Mouse (Mus musculus): Measurements from ENCODE around the gene Slc24a3. TPM values are rescaled to one million over a fixed set of nuclear protein-coding genes. Genes with fewer than 3 reads are reported as not detected.
A peak's percentile ranks its signal among the peaks of the same experiment; 100 is the strongest.

The Slc24a3 gene
- polyA plus RNA-seq, 1 experiment from 2014 or later = 21.5 TPM

- no peaks in the 10 kb centered on the region for H3K4me1 ChIP-seq (replicated peaks; ENCODE audit: control insufficient read depth, insufficient read depth, low read length)
- no peak for ATAC-seq (ENCODE audit: low FRiP score)
- DNase-seq (ENCODE audit: low spot score) = no peak
- no peak overlapping the region for H3K4me2 ChIP-seq (replicated peaks)
- H3K9me3 ChIP-seq (ENCODE audit: control insufficient read depth, low read length) = no peaks in the 10 kb centered on the region
- no peak overlapping the region for H3K9ac ChIP-seq
- no peak overlapping the region for H3K27ac ChIP-seq
- no peaks in the 10 kb centered on the region for H3K36me3 ChIP-seq (replicated peaks; ENCODE audit: control insufficient read depth, insufficient read depth)
- WGBS = 73% methylated on average over 2 of the region's 2 CpGs
- H3K27me3 ChIP-seq (ENCODE audit: control insufficient read depth, insufficient read depth, low read length) = no peaks in the 10 kb centered on the region
- no peak overlapping the region for H3K4me3 ChIP-seq (replicated peaks; ENCODE audit: low read length)
These were observed 387.2 kb downstream of the Slc24a3 start for GRCm38 (mm10) chr2:145554722-145555252.

- Histone ChIP-seq H3K9me3 (ENCODE audit: control insufficient read depth, low read length) (no peaks in the 10 kb centered on the region), H3K4me1 (replicated peaks; ENCODE audit: control insufficient read depth, insufficient read depth, low read length) (no peaks in the 10 kb centered on the region), H3K9ac (no peak overlapping the region), H3K27me3 (ENCODE audit: control insufficient read depth, insufficient read depth, low read length) (no peaks in the 10 kb centered on the region), H3K27ac (no peak overlapping the region), H3K4me3 (replicated peaks; ENCODE audit: low read length) (no peak overlapping the region), H3K36me3 (replicated peaks; ENCODE audit: control insufficient read depth, insufficient read depth) (no peaks in the 10 kb centered on the region), H3K4me2 (replicated peaks) (no peak overlapping the region)
- ATAC-seq (ENCODE audit: low FRiP score) (no peak), DNase-seq (ENCODE audit: low spot score) (no peak)
- WGBS = 83% methylated on average over 2 of the region's 2 CpGs
These were observed 388.2 kb downstream of the Slc24a3 start for GRCm38 (mm10) chr2:145555713-145556112.

GRCm38 (mm10) chr2:145557361-145557931, 389.9 kb downstream of the Slc24a3 start:
- WGBS = 52% methylated on average over 1 of the region's 1 CpGs

GRCm38 (mm10) chr2:145562493-145562892, 394.9 kb downstream of the Slc24a3 start:
- Histone ChIP-seq H3K9ac (no peak overlapping the region), H3K4me1 (replicated peaks; ENCODE audit: control insufficient read depth, insufficient read depth, low read length) (no peaks in the 10 kb centered on the region), H3K9me3 (ENCODE audit: control insufficient read depth, low read length) (no peaks in the 10 kb centered on the region), H3K27me3 (ENCODE audit: control insufficient read depth, insufficient read depth, low read length) (no peaks in the 10 kb centered on the region), H3K36me3 (replicated peaks; ENCODE audit: control insufficient read depth, insufficient read depth) (no peaks in the 10 kb centered on the region), H3K4me2 (replicated peaks) (no peak overlapping the region), H3K27ac (no peak overlapping the region), H3K4me3 (replicated peaks; ENCODE audit: low read length) (no peak overlapping the region)
- DNase-seq (ENCODE audit: low spot score) (no peak), ATAC-seq (ENCODE audit: low FRiP score) (no peak)

More at GRCm38 (mm10) chr2:145557361-145557931, 389.9 kb downstream of the Slc24a3 start:
- H3K4me1 ChIP-seq (replicated peaks; ENCODE audit: control insufficient read depth, insufficient read depth, low read length) = no peaks in the 10 kb centered on the region
- H3K27me3 ChIP-seq (ENCODE audit: control insufficient read depth, insufficient read depth, low read length) = no peaks in the 10 kb centered on the region
- H3K27ac ChIP-seq = no peak overlapping the region
- H3K4me2 ChIP-seq (replicated peaks) = no peak overlapping the region
- no peak overlapping the region for H3K4me3 ChIP-seq (replicated peaks; ENCODE audit: low read length)
- H3K36me3 ChIP-seq (replicated peaks; ENCODE audit: control insufficient read depth, insufficient read depth) = no peaks in the 10 kb centered on the region
- no peak overlapping the region for H3K9ac ChIP-seq
- H3K9me3 ChIP-seq (ENCODE audit: control insufficient read depth, low read length) = no peaks in the 10 kb centered on the region
- ATAC-seq (ENCODE audit: low FRiP score) (no peak), DNase-seq (ENCODE audit: low spot score) (peak; percentile 55)

- Histone ChIP-seq H3K27me3 (ENCODE audit: control insufficient read depth, insufficient read depth, low read length) (no peaks in the 10 kb centered on the region), H3K36me3 (replicated peaks; ENCODE audit: control insufficient read depth, insufficient read depth) (no peaks in the 10 kb centered on the region), H3K9me3 (ENCODE audit: control insufficient read depth, low read length) (no peaks in the 10 kb centered on the region), H3K4me1 (replicated peaks; ENCODE audit: control insufficient read depth, insufficient read depth, low read length) (no peaks in the 10 kb centered on the region), H3K4me3 (replicated peaks; ENCODE audit: low read length) (no peak overlapping the region), H3K27ac (no peak overlapping the region), H3K4me2 (replicated peaks) (no peak overlapping the region), H3K9ac (no peak overlapping the region)
- ATAC-seq (ENCODE audit: low FRiP score) (no peak), DNase-seq (ENCODE audit: low spot score) (no peak)
- 81% methylated on average over 8 of the region's 8 CpGs for WGBS
These were observed 397.0 kb downstream of the Slc24a3 start for GRCm38 (mm10) chr2:145564596-145564995.

- Histone ChIP-seq H3K9ac (no peak overlapping the region), H3K27me3 (ENCODE audit: control insufficient read depth, insufficient read depth, low read length) (no peaks in the 10 kb centered on the region), H3K4me2 (replicated peaks) (no peak overlapping the region), H3K4me1 (replicated peaks; ENCODE audit: control insufficient read depth, insufficient read depth, low read length) (no peaks in the 10 kb centered on the region), H3K9me3 (ENCODE audit: control insufficient read depth, low read length) (no peaks in the 10 kb centered on the region), H3K36me3 (replicated peaks; ENCODE audit: control insufficient read depth, insufficient read depth) (no peaks in the 10 kb centered on the region), H3K27ac (no peak overlapping the region), H3K4me3 (replicated peaks; ENCODE audit: low read length) (no peak overlapping the region)
- WGBS = 81% methylated on average over 2 of the region's 2 CpGs
- ATAC-seq (ENCODE audit: low FRiP score) (no peak), DNase-seq (ENCODE audit: low spot score) (no peak)
These were observed 399.4 kb downstream of the Slc24a3 start for GRCm38 (mm10) chr2:145566904-145567303.

GRCm38 (mm10) chr2:145571943-145572342, 404.4 kb downstream of the Slc24a3 start:
- ATAC-seq (ENCODE audit: low FRiP score) (no peak), DNase-seq (ENCODE audit: low spot score) (no peak)
- H3K36me3 ChIP-seq (replicated peaks; ENCODE audit: control insufficient read depth, insufficient read depth) = no peaks in the 10 kb centered on the region
- no peak overlapping the region for H3K4me2 ChIP-seq (replicated peaks)
- no peak overlapping the region for H3K9ac ChIP-seq
- no peaks in the 10 kb centered on the region for H3K4me1 ChIP-seq (replicated peaks; ENCODE audit: control insufficient read depth, insufficient read depth, low read length)
- H3K9me3 ChIP-seq (ENCODE audit: control insufficient read depth, low read length) = no peaks in the 10 kb centered on the region
- no peak overlapping the region for H3K27ac ChIP-seq
- H3K4me3 ChIP-seq (replicated peaks; ENCODE audit: low read length) = no peak overlapping the region
- no peaks in the 10 kb centered on the region for H3K27me3 ChIP-seq (ENCODE audit: control insufficient read depth, insufficient read depth, low read length)
- 68% methylated on average over 3 of the region's 3 CpGs for WGBS

- DNase-seq (ENCODE audit: low spot score) (no peak), ATAC-seq (ENCODE audit: low FRiP score) (no peak)
- Histone ChIP-seq H3K9ac (no peak overlapping the region), H3K27ac (no peak overlapping the region), H3K4me1 (replicated peaks; ENCODE audit: control insufficient read depth, insufficient read depth, low read length) (no peaks in the 10 kb centered on the region), H3K36me3 (replicated peaks; ENCODE audit: control insufficient read depth, insufficient read depth) (no peaks in the 10 kb centered on the region), H3K9me3 (ENCODE audit: control insufficient read depth, low read length) (no peaks in the 10 kb centered on the region), H3K4me2 (replicated peaks) (no peak overlapping the region), H3K27me3 (ENCODE audit: control insufficient read depth, insufficient read depth, low read length) (no peaks in the 10 kb centered on the region), H3K4me3 (replicated peaks; ENCODE audit: low read length) (no peak overlapping the region)
- 90% methylated on average over 4 of the region's 4 CpGs for WGBS
These were observed 406.6 kb downstream of the Slc24a3 start for GRCm38 (mm10) chr2:145574148-145574547.

GRCm38 (mm10) chr2:145583103-145583502, 415.5 kb downstream of the Slc24a3 start:
- no peak for DNase-seq (ENCODE audit: low spot score)
- no peak for ATAC-seq (ENCODE audit: low FRiP score)
- WGBS = 82% methylated on average over 3 of the region's 3 CpGs

GRCm38 (mm10) chr2:145585437-145585836, 417.9 kb downstream of the Slc24a3 start:
- 72% methylated on average over 3 of the region's 3 CpGs for WGBS
- Histone ChIP-seq H3K27me3 (ENCODE audit: control insufficient read depth, insufficient read depth, low read length) (no peaks in the 10 kb centered on the region), H3K36me3 (replicated peaks; ENCODE audit: control insufficient read depth, insufficient read depth) (no peaks in the 10 kb centered on the region), H3K4me2 (replicated peaks) (no peak overlapping the region), H3K4me3 (replicated peaks; ENCODE audit: low read length) (no peak overlapping the region), H3K4me1 (replicated peaks; ENCODE audit: control insufficient read depth, insufficient read depth, low read length) (no peaks in the 10 kb centered on the region), H3K9me3 (ENCODE audit: control insufficient read depth, low read length) (no peaks in the 10 kb centered on the region), H3K9ac (no peak overlapping the region), H3K27ac (no peak overlapping the region)
- DNase-seq (ENCODE audit: low spot score) (no peak), ATAC-seq (ENCODE audit: low FRiP score) (no peak)

More at GRCm38 (mm10) chr2:145583103-145583502, 415.5 kb downstream of the Slc24a3 start:
- Histone ChIP-seq H3K36me3 (replicated peaks; ENCODE audit: control insufficient read depth, insufficient read depth) (no peaks in the 10 kb centered on the region), H3K27ac (no peak overlapping the region), H3K9ac (no peak overlapping the region), H3K4me2 (replicated peaks) (no peak overlapping the region), H3K9me3 (ENCODE audit: control insufficient read depth, low read length) (no peaks in the 10 kb centered on the region), H3K4me1 (replicated peaks; ENCODE audit: control insufficient read depth, insufficient read depth, low read length) (no peaks in the 10 kb centered on the region), H3K4me3 (replicated peaks; ENCODE audit: low read length) (no peak overlapping the region), H3K27me3 (ENCODE audit: control insufficient read depth, insufficient read depth, low read length) (no peaks in the 10 kb centered on the region)
